Mouse (Mus musculus) small intestine, adult 2 months (tissue): ENCODE data around the gene B9d2.

Experiments used
- CTCF ChIP-seq: fragments of 200-500 bp; IDR thresholded peaks from 2 replicates; pipeline ENCODE4 v1.5.1; 2012; ENCODE audit warnings: low read depth, mild to moderate bottlenecking, control low read depth, inconsistent platforms, low read length, moderate library complexity, mixed read lengths; ENCODE audit not compliant: insufficient replicate concordance, insufficient read length; ENCODE audit errors: extremely low read depth
- POLR2A ChIP-seq: fragments of 200-500 bp; IDR thresholded peaks from 2 replicates; pipeline ENCODE4 v1.6.1; 2012; ENCODE audit warnings: low read depth, mild to moderate bottlenecking, control low read depth, inconsistent platforms, low read length, moderate library complexity

GRCm38 (mm10) chr7:25684659-25685058 is 4.1 kb downstream of the B9d2 start:
- TF ChIP-seq CTCF = no peak
- no peak for TF ChIP-seq POLR2A
